Mouse (Mus musculus) thymus, adult 2 months (tissue): ENCODE results near the gene Cdh23. TPM values are rescaled to one million over a fixed set of nuclear protein-coding genes. Genes with fewer than 3 reads are reported as not detected.

Experiments used
- DNase-seq: peaks from one replicate; pipeline ENCODE4 v3.0.0; 2021
- H3K27ac ChIP-seq: fragments of 200-500 bp; 2 replicates; pipeline ENCODE4 v1.5.1; 2012; ENCODE audit warnings: low read length, control low read depth; ENCODE audit not compliant: control insufficient read depth, insufficient read depth
- H3K27me3 ChIP-seq: fragments of 200-500 bp; 2 replicates; pipeline ENCODE4 v1.6.1; 2012; ENCODE audit warnings: mild to moderate bottlenecking, low read length, moderate library complexity, mixed read lengths; ENCODE audit not compliant: control insufficient read depth, insufficient read depth
- H3K36me3 ChIP-seq: fragments of 200-500 bp; 2 replicates; pipeline ENCODE4 v1.6.1; 2012; ENCODE audit warnings: mild to moderate bottlenecking, low read length, moderate library complexity; ENCODE audit not compliant: control insufficient read depth, insufficient read depth
- H3K4me1 ChIP-seq: fragments of 200-500 bp; replicated peaks from 2 replicates; pipeline ENCODE4 v1.6.1; 2012; ENCODE audit warnings: low read length; ENCODE audit not compliant: control insufficient read depth, insufficient read depth
- H3K4me3 ChIP-seq: fragments of 200-500 bp; 2 replicates; pipeline ENCODE4 v1.5.1; 2012; ENCODE audit warnings: mild to moderate bottlenecking, low read length, control low read depth, moderate library complexity; ENCODE audit not compliant: control insufficient read depth, insufficient read depth
- CTCF ChIP-seq: fragments of 200-500 bp; IDR thresholded peaks from 2 replicates; pipeline ENCODE4 v1.5.1; 2012; ENCODE audit warnings: mild to moderate bottlenecking, control low read depth, low read length, moderate library complexity, borderline replicate concordance; ENCODE audit not compliant: control insufficient read depth, poor library complexity, insufficient read depth; ENCODE audit errors: extremely low read depth
- POLR2A ChIP-seq: fragments of 200-500 bp; IDR thresholded peaks from 2 replicates; pipeline ENCODE4 v1.6.1; 2012; ENCODE audit warnings: mild to moderate bottlenecking, low read length, control low read depth, moderate library complexity; ENCODE audit not compliant: control insufficient read depth, poor library complexity, insufficient read depth; ENCODE audit errors: extremely low read depth
- WGBS: fragments of 180-500 bp; shearing (Covaris S2); methylation state at CpG from one replicate; pipeline ENCODE4 v1.1.7; 2018; 5-methylcytosine and 5-hydroxymethylcytosine counted together
- polyA plus RNA-seq: library from polyadenylated mRNA; depleted of rRNA; stranded (reverse); fragments of >200 nt; gene quantifications from 2 replicates; pipeline ENCODE4 v1.2.3, GENCODE M21; 2012

Cdh23 gene
- polyA plus RNA-seq, 1 experiment = 3.5 TPM

DNA sequence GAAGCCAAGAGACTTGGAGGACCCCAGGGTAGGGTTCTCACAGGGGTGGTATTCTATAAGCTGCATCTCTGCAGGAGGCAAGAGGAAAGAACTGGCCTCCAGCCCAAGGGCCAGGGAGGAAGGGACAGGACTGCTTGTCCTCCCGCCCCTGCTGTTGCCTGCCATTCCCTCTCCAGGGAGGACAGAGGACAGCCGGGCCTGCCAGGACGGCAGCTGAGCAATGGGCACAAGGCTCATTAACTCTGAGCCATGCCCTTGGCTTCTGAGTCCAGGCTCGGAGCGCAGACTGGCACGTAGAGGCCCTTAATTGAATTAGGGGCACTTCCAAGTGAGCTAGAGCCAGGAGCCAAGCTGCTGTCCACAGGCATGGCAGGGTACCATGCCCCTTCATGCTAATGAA, 101.1 kb downstream of the Cdh23 start:
- no peak for DNase-seq
- TF ChIP-seq POLR2A = no peak
- no peak for TF ChIP-seq CTCF
- Histone ChIP-seq H3K36me3 (no peaks in the 10 kb centered on the region), H3K4me1 (no peaks in the 10 kb centered on the region), H3K4me3 (no peak overlapping the region), H3K27ac (no peak overlapping the region), H3K27me3 (no peaks in the 10 kb centered on the region)
- WGBS = 97% methylated on average over 6 of the region's 6 CpGs

DNA sequence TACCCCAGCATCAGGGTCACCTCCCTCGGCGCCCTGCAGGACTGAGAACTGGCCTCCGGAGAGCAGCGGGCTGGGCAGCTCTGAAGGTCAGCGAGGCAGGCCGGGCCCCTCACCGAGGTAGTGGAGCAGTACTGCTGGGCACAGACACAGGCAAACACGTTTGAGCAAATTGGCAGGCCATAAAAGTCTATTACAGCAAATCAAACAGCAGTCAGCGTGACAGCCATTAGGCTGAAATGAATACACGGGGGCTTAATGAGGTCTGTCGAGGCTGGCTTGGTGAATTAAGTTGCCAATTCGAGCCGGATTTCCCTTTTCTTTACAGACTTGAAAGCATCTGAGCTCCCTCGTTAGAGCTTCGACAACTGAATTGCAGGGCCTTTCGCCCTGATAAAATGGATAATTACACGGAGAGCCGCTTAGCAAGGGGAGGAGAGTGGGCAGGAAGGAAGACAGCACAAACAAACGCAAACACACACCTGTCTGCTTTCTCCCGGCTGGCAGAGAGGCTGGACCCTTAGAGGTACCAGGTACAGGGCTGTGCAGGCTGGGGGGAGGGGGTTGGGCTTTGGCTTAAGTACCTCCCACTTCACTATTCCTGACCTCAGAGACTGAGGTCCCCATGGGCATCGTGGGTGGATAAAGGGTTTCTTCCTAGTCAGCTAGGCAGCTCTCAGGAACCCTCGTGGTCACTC, 103.3 kb downstream of the Cdh23 start:
- no peak for DNase-seq
- Histone ChIP-seq H3K27ac (no peak overlapping the region), H3K4me1 (no peaks in the 10 kb centered on the region), H3K27me3 (no peaks in the 10 kb centered on the region), H3K36me3 (no peaks in the 10 kb centered on the region), H3K4me3 (no peak overlapping the region)
- 71% methylated on average over 22 of the region's 22 CpGs for WGBS
- TF ChIP-seq POLR2A (no peak), CTCF (no peak)

DNA sequence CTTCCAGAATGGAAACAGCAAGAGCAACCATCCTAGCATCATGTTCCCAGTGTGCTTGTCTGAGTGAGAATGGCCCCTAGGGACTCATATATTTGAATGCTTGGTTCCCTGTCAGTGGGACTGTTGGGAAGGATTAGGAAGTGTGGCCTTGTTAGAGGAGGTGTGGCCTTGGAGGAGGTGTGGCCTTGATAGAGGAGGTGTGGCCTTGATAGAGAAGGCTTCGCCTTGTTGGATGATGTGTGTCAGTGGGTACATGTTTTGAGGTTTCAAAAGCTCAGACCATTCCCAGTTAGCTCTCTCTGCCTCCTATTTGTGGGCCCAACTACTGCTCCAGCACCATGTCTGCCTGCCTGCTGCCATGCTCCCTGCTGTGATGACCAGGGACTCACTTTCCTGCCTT, 105.0 kb downstream of the Cdh23 start:
- H3K27ac ChIP-seq = no peak overlapping the region
- 88% methylated on average over 1 of the region's 1 CpGs for WGBS
- no peak for DNase-seq
- H3K27me3 ChIP-seq = no peaks in the 10 kb centered on the region
- H3K4me1 ChIP-seq = no peaks in the 10 kb centered on the region
- no peak for TF ChIP-seq POLR2A
- no peak for TF ChIP-seq CTCF
- no peaks in the 10 kb centered on the region for H3K36me3 ChIP-seq
- H3K4me3 ChIP-seq = no peak overlapping the region

DNA sequence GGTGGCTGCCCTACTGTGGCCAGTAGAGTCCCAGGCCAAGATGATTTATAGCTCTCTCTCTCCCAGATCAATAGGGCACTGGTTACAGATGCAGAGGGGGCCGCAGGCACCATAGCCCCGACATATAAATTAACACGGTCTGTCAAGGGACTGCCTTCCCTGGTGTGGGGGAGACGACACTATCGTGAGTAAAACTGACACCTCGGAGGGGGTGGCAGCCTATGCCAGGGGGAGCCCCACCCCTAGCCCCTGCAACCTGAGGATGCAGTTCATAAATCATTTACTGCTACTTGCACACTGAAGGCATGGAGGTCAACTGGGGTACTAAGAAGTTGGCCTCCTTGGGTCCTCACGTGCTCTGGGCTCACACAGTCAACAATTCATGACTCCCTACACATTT, 106.0 kb downstream of the Cdh23 start:
- TF ChIP-seq CTCF (no peak), POLR2A (no peak)
- H3K36me3 ChIP-seq = no peaks in the 10 kb centered on the region
- 89% methylated on average over 7 of the region's 7 CpGs for WGBS
- no peak overlapping the region for H3K4me3 ChIP-seq
- H3K4me1 ChIP-seq = no peaks in the 10 kb centered on the region
- no peaks in the 10 kb centered on the region for H3K27me3 ChIP-seq
- H3K27ac ChIP-seq = no peak overlapping the region
- DNase-seq = no peak

GRCm38 (mm10) chr10:60585691-60586090, 110.6 kb downstream of the Cdh23 start:
- H3K36me3 ChIP-seq = no peaks in the 10 kb centered on the region
- no peaks in the 10 kb centered on the region for H3K27me3 ChIP-seq
- no peak overlapping the region for H3K4me3 ChIP-seq
- no peaks in the 10 kb centered on the region for H3K4me1 ChIP-seq
- TF ChIP-seq POLR2A = no peak
- no peak for TF ChIP-seq CTCF
- 91% methylated on average over 6 of the region's 6 CpGs for WGBS
- DNase-seq = no peak
- H3K27ac ChIP-seq = no peak overlapping the region

DNA sequence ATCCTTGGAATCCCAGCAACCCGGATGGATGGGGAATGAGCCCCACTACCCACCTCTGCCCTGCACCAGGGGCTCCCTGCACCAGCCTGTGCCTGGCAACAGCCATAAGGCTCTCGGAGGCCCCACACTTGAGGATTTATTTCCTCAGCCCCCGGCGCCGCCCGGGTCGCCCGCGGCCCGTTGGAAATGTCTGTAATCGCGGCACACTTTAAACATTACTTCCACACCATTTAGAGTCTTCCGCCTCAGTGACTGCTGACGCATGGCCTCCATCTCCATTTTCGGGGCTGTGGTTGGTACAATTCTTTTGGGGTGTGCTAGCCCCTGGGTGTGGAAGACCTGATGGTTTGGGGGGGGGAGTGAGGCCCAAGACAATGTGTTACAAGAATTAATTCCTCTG, 113.3 kb downstream of the Cdh23 start:
- H3K27me3 ChIP-seq = no peaks in the 10 kb centered on the region
- no peak overlapping the region for H3K27ac ChIP-seq
- no peaks in the 10 kb centered on the region for H3K36me3 ChIP-seq
- 90% methylated on average over 15 of the region's 15 CpGs for WGBS
- no peak overlapping the region for H3K4me3 ChIP-seq
- DNase-seq = no peak
- H3K4me1 ChIP-seq = no peaks in the 10 kb centered on the region
- no peak for TF ChIP-seq CTCF
- TF ChIP-seq POLR2A = no peak

GRCm38 (mm10) chr10:60580666-60581065, 115.6 kb downstream of the Cdh23 start:
- 96% methylated on average over 15 of the region's 15 CpGs for WGBS
- no peak overlapping the region for H3K27ac ChIP-seq
- no peaks in the 10 kb centered on the region for H3K27me3 ChIP-seq
- no peak overlapping the region for H3K4me3 ChIP-seq
- TF ChIP-seq CTCF (no peak), POLR2A (no peak)
- no peaks in the 10 kb centered on the region for H3K4me1 ChIP-seq
- no peaks in the 10 kb centered on the region for H3K36me3 ChIP-seq
- no peak for DNase-seq
